Comparison of ENCODE assay signal across 7 mouse cellular contexts in the genomic region with DNA sequence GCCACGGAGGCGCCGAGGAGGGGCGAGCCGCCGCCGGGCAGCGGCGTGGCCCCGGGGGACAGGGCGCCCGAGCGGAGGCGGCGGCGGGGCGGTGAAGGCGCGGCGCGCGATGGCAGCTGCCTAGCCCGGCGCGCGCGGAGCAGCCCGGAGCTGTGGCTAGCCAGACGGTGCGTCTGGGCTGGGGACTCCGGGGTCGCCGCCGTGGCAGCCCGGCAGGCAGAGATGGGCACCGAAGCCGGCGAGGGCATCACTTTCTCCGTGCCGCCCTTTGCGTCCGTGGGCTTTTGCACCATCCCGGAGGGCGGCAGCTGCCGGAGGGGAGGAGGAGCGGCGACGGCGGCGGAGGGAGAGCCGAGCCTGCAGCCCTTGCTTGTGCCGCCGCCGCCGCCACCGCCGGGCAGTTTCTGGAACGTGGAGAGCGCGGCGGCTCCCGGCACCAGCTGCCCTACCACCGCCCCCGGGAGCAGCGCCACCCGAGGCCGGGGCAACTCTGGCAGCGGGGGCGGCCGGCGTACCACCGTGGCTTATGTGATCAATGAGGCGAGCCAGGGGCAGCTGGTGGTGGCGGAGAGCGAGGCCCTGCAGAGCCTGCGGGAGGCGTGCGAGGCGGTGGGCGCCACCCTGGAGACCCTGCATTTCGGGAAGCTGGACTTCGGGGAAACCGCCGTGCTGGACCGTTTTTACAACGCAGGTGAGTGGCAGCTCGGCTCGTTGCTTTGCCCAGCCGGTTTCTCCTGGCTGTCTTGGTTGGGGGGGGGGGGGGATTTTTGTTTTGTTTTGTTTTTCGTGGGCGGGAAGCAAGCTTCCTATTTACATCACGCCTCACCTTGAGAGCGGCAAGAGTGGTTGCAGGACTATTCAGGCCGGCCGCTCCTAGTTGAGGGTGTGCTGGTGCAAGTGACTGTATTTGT. TPM values are rescaled to one million over a fixed set of nuclear protein-coding genes. Genes with fewer than 3 reads are reported as not detected.
DNase-seq lines count a peak whose midpoint lies in the region; ATAC-seq and TF ChIP-seq lines count a peak whose summit lies in the region.

Map3k5 (plus strand) TSS at position 89 of the 911 bp plus-strand sequence.

- peak within 1 kb of the TSS; percentile 96 for H3K4me2 ChIP-seq in forebrain, embryonic 12.5 days

- peak; percentile 79 for DNase-seq in MN1 (ENCODE audit: low spot score)
- DNase-seq in layer of hippocampus, postnatal 14 days (ENCODE audit: low spot score in 2 of 2) = peak; percentile 31 to 67
- DNase-seq in lung, postnatal 25 days (ENCODE audit: low spot score) = peak; percentile 28
- peak; percentile 52 for DNase-seq in right cerebral cortex, postnatal 4 days

- peaks cover 61% of the 10 kb centered on the region for H3K27me3 ChIP-seq in forebrain, embryonic 12.5 days

- H3K4me1 ChIP-seq in bone marrow macrophage, adult 2 months (ENCODE audit: control insufficient read depth, insufficient read depth, low read length) = peaks cover 26% of the 10 kb centered on the region
- peaks cover 21% of the 10 kb centered on the region for H3K4me1 ChIP-seq in forebrain, embryonic 12.5 days

- H3K36me3 ChIP-seq in forebrain, embryonic 12.5 days (replicated peaks) = no peaks in the 10 kb centered on the region

- under 1% methylated on average over 82 of the region's 95 CpGs for WGBS in forebrain, embryonic 12.5 days

- H3K4me3 ChIP-seq in bone marrow macrophage, adult 2 months (ENCODE audit: insufficient read depth, low read length) = peak within 1 kb of the TSS; percentile 69
- peak within 1 kb of the TSS; percentile 76 for H3K4me3 ChIP-seq in forebrain, embryonic 12.5 days (replicated peaks)

- ATAC-seq in forebrain, embryonic 12.5 days (ENCODE audit: low FRiP score) = peak; percentile 86
- ATAC-seq in hematopoietic stem cell, adult 5-6 weeks (replicated peaks in 1 of 2; ENCODE audit: insufficient read depth in 1 of 2, low FRiP score in 2 of 2, low TSS enrichment in 1 of 2, low read depth in 1 of 2, poor library complexity in 2 of 2, severe bottlenecking in 2 of 2) = no peak

- TF ChIP-seq POLR2A in bone marrow macrophage, adult 2 months (IDR thresholded peaks at IDR 0.05; ENCODE audit: borderline replicate concordance, low read depth, low read length) = no peak

- peak within 1 kb of the TSS; percentile 73 for H3K9ac ChIP-seq in forebrain, embryonic 12.5 days

- H3K9me3 ChIP-seq in forebrain, embryonic 12.5 days = no peaks in the 10 kb centered on the region

- peak within 1 kb of the TSS; percentile 38 for H3K27ac ChIP-seq in bone marrow macrophage, adult 2 months (ENCODE audit: insufficient read depth, low read depth, low read length)
- H3K27ac ChIP-seq in forebrain, embryonic 12.5 days = peak within 1 kb of the TSS; percentile 56; the same call in 1 of the 2 replicates

- no peak for TF ChIP-seq CTCF in bone marrow macrophage, adult 2 months (IDR thresholded peaks at IDR 0.05; ENCODE audit: low read depth, low read length)

RNA-seq across cellular contexts. Expression of gene Map3k5, which starts in this region (rescaled TPM):
- polyA plus RNA-seq in bone marrow macrophage, adult 2 months (2012; ENCODE audit: insufficient read depth, insufficient read length, missing spikeins) = 21.5 and 22.0 TPM in 2 replicates
- polyA plus RNA-seq in forebrain, embryonic 12.5 days (2016; fragmentation: Nextera tagmentation; extraction: Ambion mirVana) = 0.35 and 0.64 TPM in 2 replicates
- 22.7 and 29.0 TPM in 2 replicates for total RNA-seq in hematopoietic stem cell, adult 5-6 weeks (2017)
- 10 to 100 TPM; 24.2 to 24.4 TPM for total RNA-seq in layer of hippocampus, postnatal 14 days (2021)

Comparison
In these comparisons a context has a peak if more than half of its experiments do, and no peak if none do; other contexts are left out.
1. RNA of gene Map3k5 (polyA plus RNA-seq): 21.5 to 22.0 TPM in bone marrow macrophage, adult 2 months; 0.35 to 0.64 TPM in forebrain, embryonic 12.5 days; every median in the first group is over 10 times any median in the second.
2. Peak in ATAC-seq, H3K4me3 ChIP-seq, H3K27ac ChIP-seq, H3K9ac ChIP-seq and H3K4me2 ChIP-seq in forebrain, embryonic 12.5 days; RNA of the gene not detected or under 1 TPM.
3. DNase-seq: peak in every context shown above with its lines; median percentile 79 in MN1; 52 in right cerebral cortex, postnatal 4 days; 49 in layer of hippocampus, postnatal 14 days; 28 in lung, postnatal 25 days.